Mouse (Mus musculus): ENCODE measurements at regions not wholly inside any gene's neighbourhood (a gene's known extent, or its start where the extent isn't known, plus 50 kb on each side); places are given as distances from the start of the nearest gene placed in this dataset.

GRCm38 (mm10) chr1:14429326-14429725 is 1663.8 kb downstream of the 4930444P10Rik start:
- intact Hi-C loops (cut with DNase I), result no loop called here
- DNase-seq, result no peak

- DNase-seq, result no peak
- intact Hi-C loops (cut with DNase I), result no loop called here
Observed at GRCm38 (mm10) chr1:14421030-14421429, 1672.1 kb downstream of the 4930444P10Rik start.

DNA sequence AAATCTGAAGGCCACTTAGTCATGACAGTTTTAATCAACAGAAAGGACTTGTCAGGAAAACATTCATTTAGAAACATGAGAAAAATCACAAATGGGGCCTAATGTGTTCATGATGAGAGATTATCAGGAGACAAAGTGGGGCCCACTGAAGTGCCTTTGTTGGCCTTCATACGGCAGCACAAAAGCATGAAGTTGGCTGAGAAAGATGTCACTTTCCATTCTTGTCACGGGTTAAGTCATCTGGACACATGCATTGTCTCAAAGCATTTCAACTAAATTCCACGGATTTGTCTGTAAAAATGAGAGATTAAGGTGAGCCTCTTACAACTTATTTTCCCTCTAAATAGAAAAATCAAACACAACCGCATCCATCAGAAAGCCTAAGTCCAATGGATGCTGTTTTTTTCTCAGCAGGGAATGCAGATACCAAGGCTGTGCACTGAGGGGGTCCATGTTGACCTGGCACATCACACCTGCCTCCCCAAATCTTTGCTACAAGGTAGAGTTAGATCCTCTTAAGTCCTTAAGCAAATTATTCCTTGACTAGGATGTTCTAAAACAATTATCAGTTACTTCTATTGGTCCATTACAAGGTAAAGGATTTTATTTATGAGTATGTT is 1679.2 kb downstream of the 4930444P10Rik start:
- no peak for DNase-seq
- intact Hi-C loops (cut with DNase I), result no loop called here

- intact Hi-C loops (cut with DNase I), result no loop called here
- no peak for DNase-seq
Observed at GRCm38 (mm10) chr1:14369957-14370833, 1722.9 kb downstream of the 4930444P10Rik start.

DNA sequence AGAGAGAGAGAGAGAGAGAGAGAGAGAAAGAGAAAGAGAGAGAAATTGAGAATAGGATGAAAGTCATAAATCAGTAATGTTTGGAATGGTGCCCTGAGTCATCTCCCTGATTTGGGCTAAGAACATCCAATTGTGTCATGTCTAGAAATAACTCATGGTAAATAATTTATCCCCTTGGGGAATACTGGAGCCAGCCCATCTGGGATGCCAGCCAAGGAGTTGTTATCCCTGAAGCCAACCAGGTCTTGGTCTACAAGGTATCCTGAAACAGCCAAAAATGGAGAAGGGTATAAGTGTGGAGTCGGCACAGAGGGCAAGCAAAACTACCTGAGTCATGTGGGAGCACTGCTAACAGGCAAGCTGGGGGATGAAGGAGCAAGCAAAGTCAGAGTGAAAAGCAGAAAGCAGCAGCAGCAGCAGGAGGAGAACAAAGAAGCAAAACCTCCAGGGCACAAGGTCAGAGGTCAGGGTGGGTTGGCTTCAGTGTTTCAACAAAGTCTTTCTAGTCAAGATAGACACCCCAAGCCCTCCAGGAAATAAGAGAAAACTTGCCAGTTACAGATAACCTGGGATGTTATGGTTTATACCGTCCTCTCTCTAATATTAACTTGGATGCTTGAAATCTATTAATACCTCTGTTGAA is 1733.0 kb downstream of the 4930444P10Rik start:
- DNase-seq, result no peak

More for the DNA sequence above, 1733.0 kb downstream of the 4930444P10Rik start:
- intact Hi-C loops (cut with DNase I), result no loop called here
